Mouse (Mus musculus) C2C12 (cell line): ENCODE results near the gene Ten1. TPM values are rescaled to one million over a fixed set of nuclear protein-coding genes. Genes with fewer than 3 reads are reported as not detected.
A peak's percentile ranks its signal among the peaks of the same experiment; 100 is the strongest.

Experiments
- H3K27me3 ChIP-seq: one replicate; pipeline ENCODE4 v1.6.1; 2011; ENCODE audit not compliant: control insufficient read depth, insufficient read depth, insufficient read length
- H3K36me3 ChIP-seq: one replicate; pipeline ENCODE4 v1.6.1; 2011; ENCODE audit not compliant: control insufficient read depth, insufficient read depth
- H3K4me3 ChIP-seq: one replicate; pipeline ENCODE4 v1.5.1; 2011; ENCODE audit warnings: mild to moderate bottlenecking, control low read depth; ENCODE audit not compliant: poor library complexity, insufficient read depth, severe bottlenecking
- H3K79me2 ChIP-seq: one replicate; pipeline ENCODE4 v1.6.1; 2011; ENCODE audit not compliant: control insufficient read depth, insufficient read depth
- H3K79me3 ChIP-seq: one replicate; pipeline ENCODE4 v1.6.1; 2011; ENCODE audit warnings: low read depth, control low read depth
- H3ac ChIP-seq: one replicate; pipeline ENCODE3; 2011; ENCODE audit warnings: low read depth; ENCODE audit not compliant: control insufficient read depth, insufficient read length
- CEBPB ChIP-seq: IDR thresholded peaks from one replicate; pipeline ENCODE4 v1.6.1; 2011; ENCODE audit warnings: low read depth, mild to moderate bottlenecking, control low read depth, moderate library complexity
- CTCF ChIP-seq: IDR thresholded peaks from one replicate; pipeline ENCODE4 v1.5.1; 2011; ENCODE audit not compliant: control insufficient read depth, insufficient read depth, insufficient read length
- FOSL1 ChIP-seq: IDR thresholded peaks from one replicate; pipeline ENCODE4 v1.8.0; 2011; ENCODE audit warnings: mild to moderate bottlenecking, low read length; ENCODE audit not compliant: poor library complexity, insufficient read depth, severe bottlenecking
- MAX ChIP-seq: IDR thresholded peaks from one replicate; pipeline ENCODE4 v1.6.1; 2011; ENCODE audit warnings: mild to moderate bottlenecking, control low read depth
- MYOD1 ChIP-seq: IDR thresholded peaks from one replicate; pipeline ENCODE4 v1.6.1; 2011; ENCODE audit warnings: low read depth; ENCODE audit not compliant: control insufficient read depth, insufficient read length
- MYOG ChIP-seq: IDR thresholded peaks from one replicate; pipeline ENCODE4 v1.6.1; 2011; ENCODE audit not compliant: control insufficient read depth, insufficient read length; ENCODE audit errors: extremely low read depth
- USF1 ChIP-seq: IDR thresholded peaks from one replicate; pipeline ENCODE4 v1.6.1; 2011; ENCODE audit warnings: low read depth, mild to moderate bottlenecking, control low read depth, moderate library complexity
- polyA plus RNA-seq: library from polyadenylated mRNA; unstranded; fragments of >200 nt; fragmentation: generic; extraction: Trizol; gene quantifications from one replicate; pipeline ENCODE4 v1.2.1, GENCODE M21; 2012; ENCODE audit warnings: missing spikeins

The Ten1 gene
- polyA plus RNA-seq, 1 experiment = 48.8 TPM

DNA sequence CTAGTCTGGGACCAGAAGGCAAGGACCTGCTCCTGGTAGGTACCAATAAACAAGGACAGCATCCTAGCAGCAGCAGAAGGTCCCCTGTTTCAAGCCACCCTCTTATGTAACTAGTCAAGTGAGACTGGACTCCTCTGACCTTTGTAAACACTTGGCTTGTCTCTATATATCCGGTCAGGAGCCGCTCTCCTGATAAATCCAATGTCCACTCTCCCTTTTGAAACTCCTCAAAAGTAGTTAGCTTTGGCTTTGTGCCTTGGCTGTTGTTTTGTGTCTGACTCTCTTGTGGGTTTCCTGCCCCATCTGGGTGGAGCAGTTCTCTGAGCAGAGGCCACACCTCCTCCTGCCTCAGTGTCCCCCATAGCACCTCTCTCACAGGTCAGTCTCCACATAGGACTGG is 19.6 kb downstream of the Ten1 start:
- TF ChIP-seq FOSL1 = no peak
- no peak for TF ChIP-seq MYOD1
- no peak for TF ChIP-seq CEBPB
- TF ChIP-seq MYOG = no peak
- no peak for TF ChIP-seq CTCF
- TF ChIP-seq MAX = no peak
- TF ChIP-seq USF1 = no peak
- no peaks in the 10 kb centered on the region for H3K79me2 ChIP-seq

DNA sequence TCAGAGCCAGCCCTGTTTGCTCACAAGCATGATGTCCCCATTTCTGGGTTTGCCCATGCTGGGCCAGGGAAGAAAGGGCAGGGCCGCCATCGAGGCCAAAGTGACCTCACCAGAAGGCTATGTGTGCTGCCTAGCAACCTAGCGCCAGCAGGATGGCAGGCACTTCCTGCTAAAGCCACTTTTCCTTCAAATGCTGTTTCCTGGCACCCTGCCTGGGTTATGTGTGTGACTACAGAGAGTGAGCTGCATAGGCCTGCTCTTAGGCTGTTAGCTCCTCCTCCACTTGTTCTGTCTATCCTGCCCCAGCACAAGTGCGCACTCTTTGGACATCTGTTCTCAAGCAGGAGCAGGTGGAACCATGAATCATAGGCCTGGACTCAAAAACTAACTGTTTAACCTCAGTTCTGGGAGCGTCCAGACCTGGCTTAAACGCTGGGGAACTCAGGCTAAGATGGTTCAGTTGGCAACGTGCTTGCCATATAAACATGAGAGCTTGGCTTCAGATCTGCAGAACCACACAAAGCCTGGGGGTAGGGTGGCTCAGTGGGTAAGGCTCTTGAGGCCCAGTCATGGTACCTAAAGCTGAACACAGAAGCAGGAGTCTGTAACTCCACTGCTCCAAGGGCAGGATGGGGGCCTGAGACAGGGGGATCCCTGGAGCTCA is 20.2 kb downstream of the Ten1 start:
- Histone ChIP-seq H3K79me2 (no peaks in the 10 kb centered on the region), H3K27me3 (no peaks in the 10 kb centered on the region), H3K79me3 (no peaks in the 10 kb centered on the region), H3K4me3 (no peak overlapping the region), H3ac (no peak overlapping the region), H3K36me3 (no peaks in the 10 kb centered on the region)
- TF ChIP-seq USF1 (no peak), CEBPB (no peak), CTCF (no peak), MYOG (no peak), FOSL1 (no peak), MAX (peak; percentile 75), MYOD1 (peak; percentile 92)

More for the DNA sequence above, 19.6 kb downstream of the Ten1 start:
- Histone ChIP-seq H3K36me3 (no peaks in the 10 kb centered on the region), H3K4me3 (no peak overlapping the region), H3K79me3 (no peaks in the 10 kb centered on the region), H3ac (no peak overlapping the region), H3K27me3 (no peaks in the 10 kb centered on the region)

DNA sequence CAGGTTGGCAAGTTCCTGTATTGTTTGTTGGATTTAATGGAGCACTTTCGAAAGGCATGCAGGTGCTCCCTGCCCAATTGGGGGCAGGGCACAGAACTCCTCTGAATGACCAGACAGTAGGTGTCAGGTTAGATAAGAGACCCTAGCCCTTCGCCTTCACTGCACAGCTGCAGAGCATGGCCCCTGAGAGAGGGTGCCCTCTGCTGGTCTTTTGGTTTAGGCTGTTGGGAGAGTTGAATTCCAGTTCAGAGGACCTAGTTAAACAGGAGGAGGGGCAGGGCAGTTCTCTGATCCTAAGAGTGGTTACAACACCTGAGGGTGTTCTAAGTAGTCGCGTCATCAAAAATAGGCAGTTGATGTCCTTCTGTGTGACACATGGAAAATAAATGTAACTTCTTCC is 21.2 kb downstream of the Ten1 start:
- TF ChIP-seq MAX (no peak), MYOG (no peak), MYOD1 (no peak), USF1 (no peak), CEBPB (no peak), CTCF (no peak), FOSL1 (no peak)
- Histone ChIP-seq H3ac (no peak overlapping the region), H3K79me3 (no peaks in the 10 kb centered on the region), H3K36me3 (no peaks in the 10 kb centered on the region), H3K27me3 (no peaks in the 10 kb centered on the region), H3K79me2 (no peaks in the 10 kb centered on the region), H3K4me3 (no peak overlapping the region)

DNA sequence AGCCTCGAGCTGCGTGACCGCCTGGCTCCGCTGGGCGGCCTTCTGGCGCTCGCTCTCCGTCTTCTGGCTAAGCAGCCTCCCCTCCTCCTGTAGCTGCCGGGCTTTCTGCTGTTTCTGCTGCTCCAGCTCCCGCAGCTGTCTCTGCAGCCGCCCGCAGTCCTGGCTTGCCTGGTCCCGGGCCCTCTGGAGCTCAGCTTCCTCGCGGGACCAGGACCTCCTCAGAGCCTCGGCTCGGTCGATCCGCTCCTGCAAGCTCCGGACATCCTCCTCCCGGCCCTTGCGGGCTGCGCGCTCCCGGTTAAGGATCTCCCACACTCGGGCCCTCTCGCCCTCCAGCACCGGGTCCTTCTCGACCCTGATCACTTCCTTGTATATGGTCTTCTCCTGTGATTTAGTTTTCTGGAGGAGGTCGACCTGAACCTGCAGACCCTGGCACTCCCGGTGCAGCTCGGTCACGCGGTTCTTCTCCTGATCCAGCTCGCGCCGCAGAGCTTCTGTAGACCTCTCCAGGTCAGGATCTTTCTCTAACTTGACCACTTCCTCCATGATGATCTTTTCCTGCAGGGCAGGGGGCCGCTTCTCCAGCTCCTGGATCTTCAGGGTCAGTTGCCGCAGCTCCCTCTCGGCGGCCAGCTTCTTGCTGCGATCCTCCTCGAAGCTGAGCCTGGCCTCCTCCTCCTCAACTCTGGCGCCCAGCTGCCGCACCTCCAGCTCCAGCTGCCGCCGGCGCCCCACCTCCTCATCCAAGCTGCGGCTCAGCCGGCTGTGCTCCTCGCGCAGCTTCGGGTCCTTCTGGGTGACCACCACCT is 23.5 kb downstream of the Ten1 start:
- Histone ChIP-seq H3K4me3 (no peak overlapping the region), H3K79me2 (no peaks in the 10 kb centered on the region), H3K27me3 (no peaks in the 10 kb centered on the region), H3K36me3 (no peaks in the 10 kb centered on the region), H3K79me3 (no peaks in the 10 kb centered on the region), H3ac (no peak overlapping the region)
- no peak for TF ChIP-seq CEBPB
- no peak for TF ChIP-seq MAX
- TF ChIP-seq MYOG = no peak
- TF ChIP-seq FOSL1 = no peak
- TF ChIP-seq USF1 = no peak
- no peak for TF ChIP-seq MYOD1
- TF ChIP-seq CTCF = no peak

- H3ac ChIP-seq = no peak overlapping the region
- no peaks in the 10 kb centered on the region for H3K79me3 ChIP-seq
- TF ChIP-seq MYOG = no peak
- H3K79me2 ChIP-seq = no peaks in the 10 kb centered on the region
- no peaks in the 10 kb centered on the region for H3K27me3 ChIP-seq
- H3K4me3 ChIP-seq = no peak overlapping the region
- H3K36me3 ChIP-seq = no peaks in the 10 kb centered on the region
Measured at GRCm38 (mm10) chr11:116222740-116223059, 24.0 kb downstream of the Ten1 start.
